Mouse (Mus musculus): ENCODE measurements around the gene Grin2b.
A peak's percentile ranks its signal among the peaks of the same experiment; 100 is the strongest.
"Not testable (repeated sequence)": the region's sequence is repeated elsewhere in the genome, so short reads cannot be mapped to it uniquely, and the experiment has no call there.

Gene Grin2b

GRCm38 (mm10) chr6:135797371-135798033 is 375.8 kb downstream of the Grin2b start:
- no peak for DNase-seq (ENCODE audit: low spot score)

- peak; percentile 63 for DNase-seq (ENCODE audit: low spot score)
These were observed 376.4 kb downstream of the Grin2b start for GRCm38 (mm10) chr6:135796911-135797310.

- DNase-seq (ENCODE audit: low spot score): no peak
These were observed 381.9 kb downstream of the Grin2b start for GRCm38 (mm10) chr6:135791412-135791811.

- DNase-seq (ENCODE audit: low spot score): peak; percentile 53
These were observed 383.6 kb downstream of the Grin2b start for GRCm38 (mm10) chr6:135789603-135790170.

- DNase-seq (ENCODE audit: low spot score): no peak
These were observed 398.6 kb downstream of the Grin2b start for GRCm38 (mm10) chr6:135774670-135775069.

- no peak for DNase-seq (ENCODE audit: low spot score)
These were observed 405.7 kb downstream of the Grin2b start for GRCm38 (mm10) chr6:135767572-135767971.

GRCm38 (mm10) chr6:135758735-135759134 is 414.6 kb downstream of the Grin2b start:
- DNase-seq (ENCODE audit: low spot score): no peak

GRCm38 (mm10) chr6:135756075-135756474 is 417.2 kb downstream of the Grin2b start:
- DNase-seq (ENCODE audit: low spot score): no peak

GRCm38 (mm10) chr6:135748412-135749076 is 424.8 kb downstream of the Grin2b start:
- peak; percentile 30 for DNase-seq (ENCODE audit: low spot score)

- DNase-seq (ENCODE audit: low spot score): no peak
These were observed 427.7 kb downstream of the Grin2b start for GRCm38 (mm10) chr6:135745606-135746005.

GRCm38 (mm10) chr6:135734227-135734732 is 439.0 kb downstream of the Grin2b start:
- no peak for DNase-seq (ENCODE audit: low spot score)

- no peak for DNase-seq (ENCODE audit: low spot score)
These were observed 446.2 kb downstream of the Grin2b start for GRCm38 (mm10) chr6:135727106-135727505.

- no peak for DNase-seq (ENCODE audit: low spot score)
These were observed 451.6 kb downstream of the Grin2b start for GRCm38 (mm10) chr6:135721706-135722105.

- DNase-seq (ENCODE audit: low spot score): no peak
These were observed 458.4 kb downstream of the Grin2b start for GRCm38 (mm10) chr6:135714906-135715305.

GRCm38 (mm10) chr6:135714236-135714635 is 459.1 kb downstream of the Grin2b start:
- no peak for DNase-seq (ENCODE audit: low spot score)

- DNase-seq (ENCODE audit: low spot score): no peak
These were observed 459.6 kb downstream of the Grin2b start for GRCm38 (mm10) chr6:135713716-135714115.

GRCm38 (mm10) chr6:135706850-135707522 is 466.3 kb downstream of the Grin2b start:
- not testable (repeated sequence) for DNase-seq (ENCODE audit: low spot score)

- DNase-seq (ENCODE audit: low spot score): no peak
These were observed 469.7 kb downstream of the Grin2b start for GRCm38 (mm10) chr6:135703655-135704054.

GRCm38 (mm10) chr6:135701361-135701760 is 471.9 kb downstream of the Grin2b start:
- DNase-seq (ENCODE audit: low spot score): peak; percentile 66

- peak; percentile 54 for DNase-seq (ENCODE audit: low spot score)
These were observed 472.5 kb downstream of the Grin2b start for GRCm38 (mm10) chr6:135700717-135701345.

GRCm38 (mm10) chr6:135692533-135692932 is 480.8 kb downstream of the Grin2b start:
- no peak for DNase-seq (ENCODE audit: low spot score)

GRCm38 (mm10) chr6:135691561-135691960 is 481.8 kb downstream of the Grin2b start:
- no peak for DNase-seq (ENCODE audit: low spot score)

All from retina, embryonic 14.5 days (tissue).